Mouse (Mus musculus) fat pad, adult 2 months (tissue): ENCODE measurements around the gene Trmt2a.
A peak's percentile ranks its signal among the peaks of the same experiment; 100 is the strongest.
"Not testable (repeated sequence)": the region's sequence is repeated elsewhere in the genome, so short reads cannot be mapped to it uniquely, and the experiment has no call there.

Source experiments
- DNase-seq: peaks from one replicate; pipeline ENCODE4 v3.0.0-alpha.2; 2011; ENCODE audit warnings: low read depth, low spot score; ENCODE audit errors: extremely low read depth

Trmt2a gene

DNA sequence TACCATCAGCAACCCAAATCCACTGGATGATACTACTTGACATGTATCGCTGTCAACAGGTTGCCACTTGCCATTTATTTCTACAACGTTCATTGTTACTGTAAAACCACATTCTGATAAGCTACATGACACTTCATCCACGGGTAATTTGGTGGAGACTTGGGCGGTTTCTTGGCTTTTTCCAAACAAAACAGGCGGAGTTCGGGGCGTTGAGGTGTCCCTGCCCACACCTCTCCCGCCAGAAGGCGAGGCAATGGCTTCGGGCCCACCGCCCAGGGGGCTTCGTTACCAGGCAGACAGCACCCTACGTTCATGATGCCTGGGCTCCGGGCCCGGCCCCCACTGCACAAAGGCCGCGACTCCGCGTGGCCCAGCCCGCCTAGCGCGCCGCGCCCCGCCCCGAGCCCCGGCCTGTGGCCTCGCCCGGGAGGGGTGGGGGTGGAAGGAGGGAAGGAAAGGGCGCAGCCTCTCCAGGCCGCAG lies 40.1 kb downstream of the Trmt2a start:
- no peak for DNase-seq

DNA sequence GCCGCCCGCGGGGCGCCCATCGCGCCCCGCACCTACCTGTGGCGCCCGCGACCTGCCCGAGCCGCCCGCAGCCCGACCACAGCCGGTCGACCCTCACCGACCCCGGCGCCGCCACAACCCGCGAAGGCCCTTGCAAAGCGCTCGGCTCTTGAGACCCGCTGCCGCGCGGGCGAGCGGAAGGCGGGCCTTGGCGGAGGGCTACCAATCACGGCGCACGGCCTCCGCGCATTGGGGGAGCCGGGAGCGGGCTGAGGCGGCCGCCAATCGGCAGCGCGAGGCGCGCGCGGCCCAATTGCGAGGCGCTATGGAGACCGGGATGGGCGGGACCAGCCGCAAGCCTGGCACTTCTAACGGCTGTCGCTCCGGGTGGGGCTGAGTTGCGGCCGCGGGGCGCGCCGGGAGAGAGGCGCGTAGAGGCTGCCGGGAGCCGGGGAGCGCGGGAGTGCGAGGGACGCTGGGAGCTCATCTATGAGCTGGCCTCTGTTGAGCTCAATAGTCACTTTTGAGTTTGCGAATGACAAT lies 40.6 kb downstream of the Trmt2a start, which contains the start of gene Dgcr8:
Gene Dgcr8, minus strand, starts transcription at position 180 of the 522 bp plus-strand sequence.
- DNase-seq = peak; percentile 31

DNA sequence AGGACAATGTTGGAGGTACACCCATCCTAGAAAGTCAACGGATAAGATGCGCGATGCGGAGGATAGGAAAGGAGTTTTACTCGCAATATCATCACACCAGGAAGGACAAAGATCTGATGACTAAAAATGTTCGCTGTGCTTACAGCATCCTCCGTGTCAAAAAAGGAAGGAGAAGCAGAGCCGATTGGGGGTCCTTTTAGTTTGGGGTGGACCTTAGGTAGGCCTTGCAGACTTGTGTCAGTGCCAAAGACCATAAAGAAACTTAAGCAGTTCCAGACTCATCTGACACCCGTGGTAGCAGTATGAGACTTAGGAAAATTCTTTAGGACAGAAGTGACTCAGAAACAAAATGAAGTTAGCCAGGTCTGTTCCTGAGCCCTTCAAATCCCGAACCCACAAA lies 41.1 kb downstream of the Trmt2a start:
- DNase-seq = not testable (repeated sequence)
